Mouse (Mus musculus): Measurements from ENCODE around the gene Lrrk2.

DNA sequence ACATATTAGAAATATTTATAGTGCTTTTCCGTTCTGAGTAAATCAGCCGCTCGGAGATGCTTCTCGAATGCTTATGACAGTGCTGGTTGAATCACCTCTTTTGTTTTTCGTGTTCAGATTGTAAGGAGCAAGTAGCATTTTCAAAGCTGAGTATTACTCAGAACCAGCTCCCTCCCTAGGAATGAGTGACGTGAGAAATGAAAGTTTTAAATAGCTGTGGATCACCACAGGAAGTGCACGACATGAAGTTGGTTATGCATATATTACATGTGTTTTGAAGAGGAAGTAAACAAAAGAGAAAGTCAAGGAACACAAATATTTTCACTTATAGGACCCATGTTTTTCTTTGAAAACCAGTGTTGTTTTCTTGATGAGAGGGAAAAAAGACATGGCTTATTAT is 21.5 kb upstream of the Lrrk2 start:
- TF ChIP-seq GATA1 (IDR thresholded peaks at IDR 0.05; ENCODE audit: low read length) (no peak), TAL1 (IDR thresholded peaks at IDR 0.05; ENCODE audit: low read length) (no peak)

Data from erythroblast, embryonic 14.5 days (primary cell).